Mouse (Mus musculus) C2C12 (cell line): ENCODE results near the gene Ccnjl. TPM values are rescaled to one million over a fixed set of nuclear protein-coding genes. Genes with fewer than 3 reads are reported as not detected.

Experiments used
- H3K27me3 ChIP-seq: one replicate; pipeline ENCODE4 v1.6.1; 2011; ENCODE audit not compliant: control insufficient read depth, insufficient read depth, insufficient read length
- H3K36me3 ChIP-seq: one replicate; pipeline ENCODE4 v1.6.1; 2011; ENCODE audit not compliant: control insufficient read depth, insufficient read depth
- H3K4me3 ChIP-seq: one replicate; pipeline ENCODE4 v1.5.1; 2011; ENCODE audit warnings: mild to moderate bottlenecking, control low read depth; ENCODE audit not compliant: poor library complexity, insufficient read depth, severe bottlenecking
- H3K79me2 ChIP-seq: one replicate; pipeline ENCODE4 v1.6.1; 2011; ENCODE audit not compliant: control insufficient read depth, insufficient read depth
- H3K79me3 ChIP-seq: one replicate; pipeline ENCODE4 v1.6.1; 2011; ENCODE audit warnings: low read depth, control low read depth
- H3ac ChIP-seq: one replicate; pipeline ENCODE3; 2011; ENCODE audit warnings: low read depth; ENCODE audit not compliant: control insufficient read depth, insufficient read length
- CEBPB ChIP-seq: IDR thresholded peaks from one replicate; pipeline ENCODE4 v1.6.1; 2011; ENCODE audit warnings: low read depth, mild to moderate bottlenecking, control low read depth, moderate library complexity
- CTCF ChIP-seq: IDR thresholded peaks from one replicate; pipeline ENCODE4 v1.5.1; 2011; ENCODE audit not compliant: control insufficient read depth, insufficient read depth, insufficient read length
- FOSL1 ChIP-seq: IDR thresholded peaks from one replicate; pipeline ENCODE4 v1.8.0; 2011; ENCODE audit warnings: mild to moderate bottlenecking, low read length; ENCODE audit not compliant: poor library complexity, insufficient read depth, severe bottlenecking
- MAX ChIP-seq: IDR thresholded peaks from one replicate; pipeline ENCODE4 v1.6.1; 2011; ENCODE audit warnings: mild to moderate bottlenecking, control low read depth
- MYOD1 ChIP-seq: IDR thresholded peaks from one replicate; pipeline ENCODE4 v1.6.1; 2011; ENCODE audit warnings: low read depth; ENCODE audit not compliant: control insufficient read depth, insufficient read length
- MYOG ChIP-seq: IDR thresholded peaks from one replicate; pipeline ENCODE4 v1.6.1; 2011; ENCODE audit not compliant: control insufficient read depth, insufficient read length; ENCODE audit errors: extremely low read depth
- USF1 ChIP-seq: IDR thresholded peaks from one replicate; pipeline ENCODE4 v1.6.1; 2011; ENCODE audit warnings: low read depth, mild to moderate bottlenecking, control low read depth, moderate library complexity
- polyA plus RNA-seq: library from polyadenylated mRNA; unstranded; fragments of >200 nt; fragmentation: generic; extraction: Trizol; gene quantifications from one replicate; pipeline ENCODE4 v1.2.1, GENCODE M21; 2012; ENCODE audit warnings: missing spikeins

The Ccnjl gene
- polyA plus RNA-seq, 1 experiment = 0.11 TPM

DNA sequence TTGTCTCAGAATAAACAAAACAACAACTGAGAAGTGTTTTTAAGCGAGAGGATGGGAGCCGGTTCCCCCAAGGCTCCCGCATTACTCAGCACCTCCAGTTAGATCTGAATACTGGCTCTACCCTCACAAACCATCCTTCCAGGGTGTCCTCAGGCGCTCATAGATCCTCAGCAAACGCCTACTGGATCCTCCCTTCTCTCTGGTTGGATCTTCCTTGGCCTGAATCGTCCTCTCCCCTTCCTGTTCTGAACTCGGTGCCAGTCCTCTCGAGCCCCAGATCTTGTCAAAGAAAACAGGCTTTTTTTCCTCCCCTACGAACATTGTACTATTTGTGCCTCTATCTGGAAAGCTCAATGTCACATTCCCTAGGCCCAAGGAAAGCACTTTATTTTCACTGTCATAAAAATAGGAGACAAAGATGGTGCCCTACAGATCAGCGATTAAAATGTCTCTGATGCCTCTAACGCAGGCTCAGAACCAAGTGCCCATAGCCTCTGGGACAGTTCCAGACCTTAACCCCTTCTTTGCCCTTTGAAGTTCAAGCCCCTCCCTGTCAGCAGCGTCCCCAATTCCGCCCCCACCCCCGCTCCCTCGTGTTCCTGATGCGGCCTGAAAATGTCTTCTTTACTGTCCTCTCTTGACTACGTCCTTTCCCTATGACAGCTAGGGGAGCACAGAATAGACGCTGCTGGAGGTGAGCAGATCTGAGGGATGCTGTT, 98.5 kb downstream of the Ccnjl start:
- TF ChIP-seq FOSL1 = no peak
- TF ChIP-seq MAX = no peak
- no peak for TF ChIP-seq CTCF
- Histone ChIP-seq H3K36me3 (no peaks in the 10 kb centered on the region), H3K27me3 (no peaks in the 10 kb centered on the region), H3K79me3 (no peaks in the 10 kb centered on the region), H3K79me2 (no peaks in the 10 kb centered on the region), H3K4me3 (no peak overlapping the region), H3ac (no peak overlapping the region)

DNA sequence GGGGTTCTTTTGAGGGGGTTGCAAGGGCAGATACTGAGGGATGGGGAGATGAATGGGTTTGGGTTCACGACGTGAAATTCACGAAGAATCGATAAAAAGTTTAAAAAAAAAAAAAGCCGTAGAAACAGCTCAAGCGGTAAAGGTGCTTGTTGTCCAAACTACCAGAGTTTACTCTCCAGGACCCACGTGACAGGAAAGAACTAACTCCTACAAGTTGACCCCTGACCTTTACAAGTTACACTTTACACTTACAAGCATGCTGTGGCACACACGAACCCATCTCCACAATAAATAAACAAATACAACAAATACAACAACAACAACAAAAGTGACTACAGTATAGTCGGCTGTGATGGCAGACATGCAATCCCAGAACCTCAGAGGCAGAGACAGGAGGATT, 103.1 kb downstream of the Ccnjl start:
- no peak overlapping the region for H3K4me3 ChIP-seq
- H3K36me3 ChIP-seq = no peaks in the 10 kb centered on the region
- no peak overlapping the region for H3ac ChIP-seq
- no peaks in the 10 kb centered on the region for H3K27me3 ChIP-seq
- H3K79me3 ChIP-seq = no peaks in the 10 kb centered on the region
- TF ChIP-seq USF1 (no peak), FOSL1 (no peak), CEBPB (no peak), CTCF (no peak), MAX (no peak), MYOD1 (no peak), MYOG (no peak)
- no peaks in the 10 kb centered on the region for H3K79me2 ChIP-seq

DNA sequence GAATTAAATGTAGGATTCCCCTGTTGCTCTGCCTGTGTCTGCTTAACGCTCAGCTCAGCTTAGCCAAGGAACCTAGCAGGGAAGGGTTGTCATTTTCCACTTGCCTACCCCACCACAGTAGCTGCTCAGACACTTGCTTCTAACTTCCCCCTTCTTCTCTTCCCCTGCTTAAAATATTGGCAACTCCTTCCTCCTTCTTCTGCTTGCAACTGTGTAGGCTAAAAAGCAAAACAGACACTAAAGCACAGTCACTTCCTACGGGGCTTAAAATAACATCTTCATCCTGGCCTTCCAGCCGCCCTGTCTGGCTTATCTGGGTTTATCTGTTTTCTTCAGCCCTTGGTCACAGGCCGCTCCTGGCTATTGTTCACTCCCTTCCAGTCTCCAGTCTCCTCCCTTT, 104.0 kb downstream of the Ccnjl start:
- Histone ChIP-seq H3K79me2 (no peaks in the 10 kb centered on the region), H3ac (no peak overlapping the region), H3K79me3 (no peaks in the 10 kb centered on the region), H3K4me3 (no peak overlapping the region), H3K27me3 (no peaks in the 10 kb centered on the region), H3K36me3 (no peaks in the 10 kb centered on the region)
- TF ChIP-seq FOSL1 (no peak), MYOG (no peak), USF1 (no peak), CTCF (no peak)

DNA sequence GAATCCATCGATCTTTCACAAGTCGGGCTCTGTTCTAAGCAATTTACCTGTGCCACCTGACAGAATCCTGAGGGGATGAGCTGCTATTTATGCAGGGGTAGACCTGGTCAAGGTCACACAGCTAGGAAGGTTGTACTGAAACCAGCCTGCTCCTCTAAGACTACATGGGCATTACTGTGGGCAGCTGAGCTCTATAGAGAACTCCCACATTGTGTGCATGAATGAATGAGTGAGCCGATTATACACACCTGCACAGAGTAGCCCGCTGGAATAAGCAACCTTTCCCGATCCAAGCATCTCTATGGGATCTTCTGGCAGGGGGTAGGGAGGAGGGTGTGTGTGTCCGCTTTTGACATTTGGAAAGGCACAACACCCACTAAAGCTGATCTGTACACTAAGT, 104.6 kb downstream of the Ccnjl start:
- Histone ChIP-seq H3K79me2 (no peaks in the 10 kb centered on the region), H3K4me3 (no peak overlapping the region), H3K36me3 (no peaks in the 10 kb centered on the region), H3K27me3 (no peaks in the 10 kb centered on the region), H3K79me3 (no peaks in the 10 kb centered on the region), H3ac (no peak overlapping the region)
- no peak for TF ChIP-seq MYOD1
- TF ChIP-seq MYOG = no peak
- no peak for TF ChIP-seq CEBPB
- TF ChIP-seq CTCF = no peak
- no peak for TF ChIP-seq USF1
- TF ChIP-seq MAX = no peak
- TF ChIP-seq FOSL1 = no peak

DNA sequence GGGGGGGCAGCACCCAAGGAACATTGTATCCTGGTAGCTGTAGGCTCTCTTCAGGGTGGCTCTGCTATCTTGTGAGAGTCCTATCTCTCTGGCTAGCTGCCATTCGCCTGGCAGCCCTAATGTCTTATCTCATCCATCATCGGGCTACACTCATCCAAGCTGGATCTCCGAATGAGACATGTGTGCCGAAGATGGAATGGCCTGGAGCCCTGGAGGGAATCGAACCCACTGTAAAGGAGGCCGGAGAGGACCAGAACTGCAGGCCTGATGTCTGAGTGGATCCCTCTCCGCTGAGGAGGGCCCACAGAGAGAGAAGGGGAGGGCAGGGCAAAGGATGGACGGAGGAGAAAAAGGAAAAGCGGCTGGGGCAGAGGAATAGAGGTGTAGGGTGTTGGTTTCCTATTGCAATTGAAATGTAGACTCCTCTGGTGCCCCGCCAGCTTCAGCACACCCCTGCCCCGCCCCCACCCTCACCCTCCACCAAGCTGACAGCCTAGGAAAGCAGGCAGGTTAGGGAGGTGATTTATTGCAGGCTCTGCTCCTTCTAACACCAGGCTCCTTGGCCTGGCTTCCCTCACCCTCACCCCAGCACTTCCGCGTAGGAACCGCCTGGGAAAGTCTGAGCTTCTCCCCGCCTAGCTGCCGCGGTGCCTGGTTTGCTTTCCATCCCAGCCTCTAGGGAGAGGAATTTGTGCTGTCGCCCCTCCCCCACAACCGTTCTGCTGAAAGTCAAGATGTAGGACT, 105.2 kb downstream of the Ccnjl start:
- TF ChIP-seq MAX = no peak
- no peak for TF ChIP-seq MYOD1
- no peak for TF ChIP-seq USF1
- no peak for TF ChIP-seq FOSL1
- TF ChIP-seq CTCF = no peak
- no peak for TF ChIP-seq CEBPB
- TF ChIP-seq MYOG = no peak
- Histone ChIP-seq H3ac (no peak overlapping the region), H3K36me3 (no peaks in the 10 kb centered on the region), H3K79me2 (no peaks in the 10 kb centered on the region), H3K27me3 (no peaks in the 10 kb centered on the region), H3K79me3 (no peaks in the 10 kb centered on the region), H3K4me3 (no peak overlapping the region)

Other genes starting within 250 kb of the Ccnjl start
- 168 TPM for gene Pttg1, start 102.5 kb upstream of the Ccnjl start, polyA plus RNA-seq
- 11.0 TPM for gene Slu7, start 95.0 kb upstream of the Ccnjl start, polyA plus RNA-seq
- 0.09 TPM for gene C1qtnf2, start 54.5 kb upstream of the Ccnjl start, polyA plus RNA-seq
- gene 4933415A04Rik, start 58.3 kb downstream of the Ccnjl start, polyA plus RNA-seq = 0.04 TPM
- not detected for gene Fabp6, start 72.8 kb downstream of the Ccnjl start, polyA plus RNA-seq
- gene Pwwp2a, start 153.2 kb downstream of the Ccnjl start, polyA plus RNA-seq = 6.2 TPM
- 39.7 TPM for gene Ttc1, start 219.2 kb downstream of the Ccnjl start, polyA plus RNA-seq